Mouse (Mus musculus): ENCODE measurements around the gene Thsd4.

DNA sequence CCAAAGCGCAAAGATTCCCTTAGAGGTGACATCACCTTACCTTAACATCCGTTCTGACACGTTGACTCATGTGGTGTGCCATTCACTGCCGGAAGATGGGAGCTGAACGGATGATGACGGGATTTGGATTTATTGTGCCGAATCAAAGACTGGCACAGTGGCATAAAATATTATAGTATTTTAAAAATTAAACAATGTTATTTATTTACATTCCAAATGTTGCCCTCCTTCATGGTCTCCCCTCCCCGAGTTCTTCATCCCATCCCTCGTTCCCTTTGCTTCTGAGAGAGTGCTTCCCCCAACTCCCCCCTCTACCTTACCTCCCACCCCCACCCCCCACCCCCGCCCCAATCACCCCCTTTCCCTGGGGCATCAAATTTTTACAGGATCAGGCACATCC, 561.3 kb downstream of the Thsd4 start, which contains the start of gene Nr2e3:
- TF ChIP-seq CTCF (IDR thresholded peaks at IDR 0.05; ENCODE audit: control insufficient read depth, insufficient read depth, low read length) = no peak
- no peak for TF ChIP-seq POLR2A (IDR thresholded peaks at IDR 0.05; ENCODE audit: borderline replicate concordance, control insufficient read depth, low read depth, low read length)
